Mouse (Mus musculus) CH12.LX (cell line): Measurements from ENCODE around the gene Ikzf2.

Source experiments
- BHLHE40 ChIP-seq: IDR thresholded peaks from 2 replicates; pipeline ENCODE4 v1.6.1; 2011; ENCODE audit warnings: mild to moderate bottlenecking, low read depth, low read length, improper control_type of control experiment
- CTCF ChIP-seq, 2 experiments: IDR thresholded peaks in 1 of 2; conservative IDR thresholded peaks in 1 of 2; 2 replicates each; pipeline ENCODE4 v1.5.1; 2011 to 2012; ENCODE audit warnings: low read depth in 2 of 2, low read length in 2 of 2, improper control_type of control experiment in 1 of 2, inconsistent platforms in 1 of 2, mild to moderate bottlenecking in 1 of 2, moderate library complexity in 1 of 2
- E2F4 ChIP-seq: IDR thresholded peaks from 2 replicates; pipeline ENCODE4 v1.6.1; 2011; ENCODE audit warnings: low read depth, low read length, improper control_type of control experiment; ENCODE audit not compliant: insufficient replicate concordance
- EP300 ChIP-seq: IDR thresholded peaks from 2 replicates; pipeline ENCODE4 v1.6.1; 2011; ENCODE audit warnings: low read length, improper control_type of control experiment
- ETS1 ChIP-seq: conservative IDR thresholded peaks from 2 replicates; pipeline ENCODE4 v1.6.1; 2012; ENCODE audit warnings: low read depth, mild to moderate bottlenecking, inconsistent platforms, low read length, improper control_type of control experiment, moderate library complexity
- POLR2A ChIP-seq: IDR thresholded peaks from 2 replicates; pipeline ENCODE4 v1.6.1; 2011; ENCODE audit warnings: low read depth, mild to moderate bottlenecking, improper control_type of control experiment, low read length
- POLR2AphosphoS2 ChIP-seq: IDR thresholded peaks from 2 replicates; pipeline ENCODE4 v1.6.1; 2011; ENCODE audit warnings: low read depth, low read length, improper control_type of control experiment
- SIN3A ChIP-seq: IDR thresholded peaks from 2 replicates; pipeline ENCODE4 v1.6.1; 2012; ENCODE audit warnings: low read length, improper control_type of control experiment, inconsistent platforms
- SMC3 ChIP-seq: IDR thresholded peaks from 2 replicates; pipeline ENCODE4 v1.6.1; 2011; ENCODE audit warnings: low read depth, low read length, improper control_type of control experiment

DNA sequence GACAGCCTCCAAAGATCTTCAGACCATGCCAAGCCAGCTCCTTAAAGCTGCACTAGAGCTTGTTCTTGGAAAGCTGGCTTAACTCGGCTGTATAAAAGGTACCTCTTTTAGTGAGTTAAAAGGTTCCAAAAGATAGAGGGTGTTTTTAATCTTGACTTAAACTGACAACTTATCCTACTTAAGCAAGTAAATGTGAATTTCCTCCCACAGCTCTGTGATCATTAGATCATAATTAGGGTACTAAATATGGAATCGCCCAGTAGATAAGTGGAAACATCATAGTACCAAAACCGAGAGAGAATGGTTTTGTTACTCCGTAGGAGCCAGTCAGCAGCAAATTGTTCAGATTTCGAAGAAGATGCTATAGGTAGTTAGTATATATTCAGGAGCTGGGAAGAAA lies 187.4 kb downstream of the Ikzf2 start:
- TF ChIP-seq POLR2A (no peak), CTCF (conservative IDR thresholded peaks at IDR 0.05 in 1 of 2, IDR thresholded peaks at IDR 0.05 in 1 of 2; ENCODE audit: low read depth in 2 of 2, low read length in 2 of 2) (no peak), SMC3 (no peak), EP300 (no peak), ETS1 (no peak), BHLHE40 (no peak), SIN3A (no peak), POLR2AphosphoS2 (no peak), E2F4 (no peak)
